Mouse (Mus musculus) cerebellum, postnatal 36 days (tissue): ENCODE results near the gene Spen.
"Not testable (repeated sequence)": the region's sequence is repeated elsewhere in the genome, so short reads cannot be mapped to it uniquely, and the experiment has no call there.

Experiments
- DNase-seq, 2 experiments: peaks; one replicate each; pipeline ENCODE4 v3.0.0; 2021 to 2022; ENCODE audit warnings: mixed read lengths in 2 of 2

The Spen gene

GRCm38 (mm10) chr4:141538408-141539212 is at the start of gene Spen:
TSS of gene Spen (minus strand) at chr4:141538597.
- DNase-seq: peak; percentile 86 to 93

GRCm38 (mm10) chr4:141583919-141584318 is 45.5 kb upstream of the Spen start:
- no peak for DNase-seq

- DNase-seq: no peak
These were observed 42.7 kb upstream of the Spen start for GRCm38 (mm10) chr4:141581051-141581450.

- DNase-seq: no peak
These were observed 40.4 kb upstream of the Spen start for GRCm38 (mm10) chr4:141578833-141579232.

- DNase-seq: no peak
These were observed 38.5 kb upstream of the Spen start for GRCm38 (mm10) chr4:141576877-141577276.

- no peak for DNase-seq
These were observed 38.0 kb upstream of the Spen start for GRCm38 (mm10) chr4:141576404-141576803.

GRCm38 (mm10) chr4:141574789-141575702 is 36.6 kb upstream of the Spen start:
- peak; percentile 83 to 85 for DNase-seq

GRCm38 (mm10) chr4:141573359-141573966 is 35.1 kb upstream of the Spen start:
- DNase-seq: no peak

- no peak for DNase-seq
These were observed 34.4 kb upstream of the Spen start for GRCm38 (mm10) chr4:141572668-141573358.

GRCm38 (mm10) chr4:141571934-141572333 is 33.5 kb upstream of the Spen start:
- no peak for DNase-seq

- no peak for DNase-seq
These were observed 32.9 kb upstream of the Spen start for GRCm38 (mm10) chr4:141571337-141571739.

- DNase-seq: no peak
These were observed 32.4 kb upstream of the Spen start for GRCm38 (mm10) chr4:141570821-141571220.

GRCm38 (mm10) chr4:141570004-141570403 is 31.6 kb upstream of the Spen start:
- no peak for DNase-seq

GRCm38 (mm10) chr4:141568966-141569365 is 30.6 kb upstream of the Spen start:
- no peak for DNase-seq

GRCm38 (mm10) chr4:141567174-141567573 is 28.8 kb upstream of the Spen start:
- not testable (repeated sequence) for DNase-seq

GRCm38 (mm10) chr4:141566187-141566586 is 27.8 kb upstream of the Spen start:
- DNase-seq: no peak

GRCm38 (mm10) chr4:141565325-141565724 is 26.9 kb upstream of the Spen start:
- DNase-seq: no peak

- DNase-seq: no peak
These were observed 26.3 kb upstream of the Spen start for GRCm38 (mm10) chr4:141564660-141565059.

- no peak for DNase-seq
These were observed 25.8 kb upstream of the Spen start for GRCm38 (mm10) chr4:141564209-141564608.

- no peak for DNase-seq
These were observed 23.9 kb upstream of the Spen start for GRCm38 (mm10) chr4:141562281-141562680.

- DNase-seq: not testable (repeated sequence)
These were observed 23.0 kb upstream of the Spen start for GRCm38 (mm10) chr4:141561331-141561919.

GRCm38 (mm10) chr4:141559898-141560263 is 21.5 kb upstream of the Spen start:
- peak; percentile 85 to 89 for DNase-seq
